In the genomic region with DNA sequence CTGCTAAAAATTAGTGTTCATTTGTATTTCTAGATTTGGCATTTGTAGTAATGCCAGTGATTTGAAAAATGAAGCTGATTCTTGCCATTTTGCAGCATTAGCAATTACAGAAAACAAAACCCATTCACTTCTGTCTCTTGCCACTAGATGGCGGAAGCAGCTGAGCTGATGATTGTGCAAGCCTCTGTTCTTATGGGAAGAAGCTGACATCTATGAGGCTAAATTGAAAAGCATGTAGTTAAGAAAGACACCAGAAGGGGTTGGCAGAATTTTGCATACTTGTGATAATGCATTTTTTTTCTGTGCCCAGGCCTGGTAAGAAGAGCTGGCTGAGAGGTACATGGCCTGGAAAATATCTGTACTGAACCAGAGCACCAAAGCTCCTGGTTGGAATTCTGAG, we compare ENCODE assay signal across 8 mouse cellular contexts.
DNase-seq lines count a peak whose midpoint lies in the region; ATAC-seq and TF ChIP-seq lines count a peak whose summit lies in the region.

No protein-coding gene starts in this region.

- intact Hi-C loops in left cerebral cortex, postnatal 4 days (cut with DNase I) = loop anchor here (5.0 to 10.0 kb wide), 2 partner anchors 568 to 635 kb away; no protein-coding TSS in a partner anchor

- H3K36me3 ChIP-seq in forebrain, embryonic 14.5 days (ENCODE audit: control insufficient read depth, insufficient read depth, low read length) = no peaks in the 10 kb centered on the region
- H3K36me3 ChIP-seq in midbrain, postnatal 0 days (ENCODE audit: insufficient read depth, low read length) = no peaks in the 10 kb centered on the region

- H3K27ac ChIP-seq in forebrain, embryonic 14.5 days (ENCODE audit: low read depth, low read length) = no peak overlapping the region
- no peak overlapping the region for H3K27ac ChIP-seq in midbrain, postnatal 0 days (ENCODE audit: low read depth, low read length)

- H3K4me2 ChIP-seq in forebrain, embryonic 14.5 days (ENCODE audit: low read length) = no peak overlapping the region
- H3K4me2 ChIP-seq in midbrain, postnatal 0 days (ENCODE audit: low read depth, low read length, poor library complexity, severe bottlenecking) = no peak overlapping the region

- 0% methylated on average over 1 of the region's 1 CpGs for WGBS in forebrain, embryonic 14.5 days
- WGBS in midbrain, postnatal 0 days = 0% methylated on average over 1 of the region's 1 CpGs

- no peaks in the 10 kb centered on the region for H3K4me1 ChIP-seq in forebrain, embryonic 14.5 days (ENCODE audit: control insufficient read depth, insufficient read depth, low read length)
- no peaks in the 10 kb centered on the region for H3K4me1 ChIP-seq in midbrain, postnatal 0 days (ENCODE audit: insufficient read depth, low read length)

- H3K4me3 ChIP-seq in forebrain, embryonic 14.5 days (ENCODE audit: low read depth, low read length) = no peak overlapping the region
- no peak overlapping the region for H3K4me3 ChIP-seq in midbrain, postnatal 0 days (ENCODE audit: low read depth, low read length)

- ATAC-seq in forebrain, embryonic 14.5 days = peak; percentile 94
- peak; percentile 85 for ATAC-seq in midbrain, postnatal 0 days (ENCODE audit: low FRiP score)

- TF ChIP-seq CTCF in midbrain, postnatal 0 days (IDR thresholded peaks at IDR 0.05) = peak; percentile 98

- no peak overlapping the region for H3K9ac ChIP-seq in forebrain, embryonic 14.5 days (ENCODE audit: low read length)
- H3K9ac ChIP-seq in midbrain, postnatal 0 days (replicated peaks; ENCODE audit: low read length, poor library complexity, severe bottlenecking) = no peak overlapping the region

- H3K27me3 ChIP-seq in forebrain, embryonic 14.5 days (replicated peaks; ENCODE audit: control insufficient read depth, insufficient read depth, low read length) = no peaks in the 10 kb centered on the region
- no peaks in the 10 kb centered on the region for H3K27me3 ChIP-seq in midbrain, postnatal 0 days (ENCODE audit: insufficient read depth, low read length)

- H3K9me3 ChIP-seq in forebrain, embryonic 14.5 days (replicated peaks; ENCODE audit: control insufficient read depth, low read length) = no peaks in the 10 kb centered on the region
- no peaks in the 10 kb centered on the region for H3K9me3 ChIP-seq in midbrain, postnatal 0 days (ENCODE audit: low read length)

- DNase-seq in thymus, postnatal 0 days (ENCODE audit: low spot score) = peak; percentile 47
- DNase-seq in thymus, adult 18-20 months = no peak
- peak; percentile 31 for DNase-seq in c-Kit-positive CD71-positive TER-119-positive erythroid progenitor cells, embryonic 14.5 days (ENCODE audit: low spot score)
- DNase-seq in forebrain, embryonic 14.5 days (ENCODE audit: low spot score) = peak; percentile 93
- DNase-seq in kidney, adult 18-20 months = peak; percentile 23
- DNase-seq in left cerebral cortex, postnatal 4 days = peak; percentile 56
- DNase-seq in midbrain, postnatal 0 days (ENCODE audit: low spot score) = peak; percentile 91
- DNase-seq in thymus, postnatal 4 days = peak; percentile 25

Comparison
In these comparisons a context has a peak if more than half of its experiments do, and no peak if none do; other contexts are left out.
1. DNase-seq: peak in thymus, postnatal 0 days (single experiment), c-Kit-positive CD71-positive TER-119-positive erythroid progenitor cells, embryonic 14.5 days (single experiment), forebrain, embryonic 14.5 days (single experiment), kidney, adult 18-20 months (single experiment), left cerebral cortex, postnatal 4 days (single experiment), midbrain, postnatal 0 days (single experiment) and thymus, postnatal 4 days (single experiment); none in thymus, adult 18-20 months (0 of 2).